Mouse (Mus musculus) liver, embryonic 12.5 days (tissue): ENCODE measurements around the gene Sh3d21. TPM values are rescaled to one million over a fixed set of nuclear protein-coding genes. Genes with fewer than 3 reads are reported as not detected.

Source experiments
- ATAC-seq: fragments of 200-750 bp; cut with Nextera tagmentation; 2 replicates; pipeline ENCODE4 v1.8.0; 2017; ENCODE audit warnings: moderate number of reproducible peaks, mild to moderate bottlenecking, moderate library complexity
- H3K27ac ChIP-seq: fragments of 300-500 bp; sonication (generic); 2 replicates; pipeline ENCODE4 v1.5.1; 2016; ENCODE audit warnings: mild to moderate bottlenecking
- H3K27me3 ChIP-seq: fragments of 300-500 bp; sonication (generic); replicated peaks from 2 replicates; pipeline ENCODE4 v1.6.1; 2016; ENCODE audit warnings: mild to moderate bottlenecking, moderate library complexity
- H3K36me3 ChIP-seq: fragments of 300-500 bp; sonication (generic); 2 replicates; pipeline ENCODE4 v1.6.1; 2016; ENCODE audit warnings: mild to moderate bottlenecking, moderate library complexity
- H3K4me1 ChIP-seq: fragments of 300-500 bp; sonication (generic); 2 replicates; pipeline ENCODE4 v1.6.1; 2016
- H3K4me2 ChIP-seq: fragments of 300-500 bp; sonication (generic); 2 replicates; pipeline ENCODE4 v1.6.1; 2016; ENCODE audit warnings: mild to moderate bottlenecking, moderate library complexity
- H3K4me3 ChIP-seq: fragments of 300-500 bp; sonication (generic); 2 replicates; pipeline ENCODE4 v1.5.1; 2016; ENCODE audit warnings: mild to moderate bottlenecking, moderate library complexity
- H3K9ac ChIP-seq: fragments of 300-500 bp; sonication (generic); 2 replicates; pipeline ENCODE4 v1.6.1; 2016; ENCODE audit warnings: mild to moderate bottlenecking, moderate library complexity
- H3K9me3 ChIP-seq: fragments of 300-500 bp; sonication (generic); replicated peaks from 2 replicates; pipeline ENCODE4 v1.6.1; 2016; ENCODE audit warnings: mild to moderate bottlenecking, moderate library complexity
- WGBS: fragments of 180-500 bp; shearing (Covaris S2); methylation state at CpG from one replicate; pipeline ENCODE4 v1.1.7; 2016; ENCODE audit not compliant: insufficient replicate concordance; 5-methylcytosine and 5-hydroxymethylcytosine counted together
- polyA plus RNA-seq: library from polyadenylated mRNA; unstranded; fragments of >200 nt; fragmentation: Nextera tagmentation; extraction: Ambion mirVana; gene quantifications from 2 replicates; pipeline ENCODE4 v1.2.1, GENCODE M21; 2016

Gene Sh3d21
- polyA plus RNA-seq = 1.3 and 1.6 TPM in 2 replicates

DNA sequence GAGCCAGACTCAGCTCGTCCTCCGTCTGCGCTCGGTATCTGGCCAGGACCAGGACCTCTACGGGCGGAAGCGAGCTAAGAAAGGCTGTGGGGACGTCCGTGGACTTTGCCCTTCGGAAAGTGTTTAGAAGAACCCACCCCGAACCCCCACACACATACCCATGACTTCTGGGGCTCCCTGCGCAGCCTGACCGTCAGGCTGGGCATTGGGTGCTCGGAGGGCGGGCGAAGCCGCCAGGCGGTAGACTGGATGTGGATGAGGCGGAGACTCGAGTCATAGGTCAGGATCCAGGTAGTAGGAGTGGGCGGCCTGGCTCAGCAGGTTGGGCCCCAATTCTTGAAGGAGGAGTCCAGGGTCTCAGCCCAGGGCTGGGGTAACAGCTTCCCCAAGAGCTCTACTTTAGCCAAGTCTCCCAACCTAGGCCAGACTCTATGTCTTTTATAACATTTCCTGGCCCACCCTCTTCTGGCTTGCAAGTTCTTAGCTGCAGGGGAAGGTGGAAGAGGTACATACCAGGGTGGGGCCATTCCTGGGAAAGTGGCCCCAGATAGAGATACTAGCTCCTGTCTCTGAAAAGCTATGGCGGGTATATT, at the start of gene Sh3d21:
Sh3d21 (minus strand) TSS at position 425 of the 593 bp plus-strand sequence.
- H3K27ac ChIP-seq = peak within 1 kb of the TSS; percentile 82

DNA sequence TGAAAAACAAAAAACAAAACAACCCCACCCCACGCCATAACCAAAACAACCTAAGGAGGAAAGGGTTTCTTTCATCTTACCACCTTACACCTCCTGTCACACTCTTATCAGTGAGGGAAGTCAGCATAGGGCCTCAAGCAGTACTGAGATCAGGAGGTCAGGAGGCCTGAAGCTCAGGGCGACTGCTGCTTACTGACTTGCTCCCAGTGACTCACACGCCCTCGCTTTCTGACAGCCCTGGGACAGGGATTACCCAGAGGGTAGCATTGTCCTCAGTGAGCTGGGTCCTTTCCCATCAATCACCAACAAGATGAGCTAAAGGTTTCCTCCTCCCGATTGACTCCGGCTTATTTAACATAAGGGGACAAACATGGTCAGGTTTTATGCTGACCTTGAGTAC, 43.8 kb upstream of the Sh3d21 start:
- 0 out of 2 replicates have a peak, but pooled peaks cover 3% of the 10 kb centered on the region for H3K27me3 ChIP-seq
- H3K27ac ChIP-seq = peak overlapping the region; percentile 70; the same call in 1 of the 2 replicates
- peaks cover 48% of the 10 kb centered on the region for H3K4me1 ChIP-seq
- no peaks in the 10 kb centered on the region for H3K36me3 ChIP-seq
- H3K9me3 ChIP-seq = no peaks in the 10 kb centered on the region
- ATAC-seq = peak; percentile 18; the same call in 1 of the 2 replicates
- H3K4me2 ChIP-seq = peak overlapping the region; percentile 35
- H3K9ac ChIP-seq = peak overlapping the region; percentile 39; the same call in 1 of the 2 replicates
- no peak overlapping the region for H3K4me3 ChIP-seq
- 39% methylated on average over 6 of the region's 6 CpGs for WGBS

More for the DNA sequence above, at the start of gene Sh3d21:
- Histone ChIP-seq H3K9ac (peak within 1 kb of the TSS; percentile 76), H3K36me3 (peaks cover 38% of the 10 kb centered on the region), H3K4me1 (peaks cover 30% of the 10 kb centered on the region), H3K4me3 (peak within 1 kb of the TSS; percentile 66), H3K4me2 (peak within 1 kb of the TSS; percentile 99), H3K27me3 (peaks cover 6% of the 10 kb centered on the region; the same call in 1 of the 2 replicates), H3K9me3 (no peaks in the 10 kb centered on the region)
- 7% methylated on average over 22 of the region's 22 CpGs for WGBS
- ATAC-seq = peak; percentile 50

DNA sequence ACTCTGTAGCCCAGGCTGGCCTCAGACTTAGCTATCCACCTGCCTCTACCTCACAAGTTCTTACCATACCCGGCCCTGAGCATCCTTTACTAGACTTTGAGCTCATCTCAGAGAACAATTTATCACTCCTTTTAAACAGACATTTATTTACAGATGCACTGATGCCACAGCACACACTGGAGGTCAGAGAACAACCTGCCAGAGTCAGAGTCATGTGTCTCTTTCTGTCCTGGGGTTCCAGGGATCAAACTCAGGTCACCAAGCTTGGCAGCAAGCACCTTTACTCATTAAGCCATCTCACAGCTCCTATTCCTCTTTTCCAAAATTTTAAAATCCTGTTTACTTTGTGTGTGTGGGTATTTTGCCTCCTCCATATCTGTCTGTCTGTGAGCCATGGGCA, 42.1 kb upstream of the Sh3d21 start:
- Histone ChIP-seq H3K9me3 (no peaks in the 10 kb centered on the region), H3K27me3 (0 out of 2 replicates have a peak, but pooled peaks cover 3% of the 10 kb centered on the region), H3K4me1 (peaks cover 53% of the 10 kb centered on the region), H3K27ac (peak overlapping the region; percentile 27; the same call in 1 of the 2 replicates), H3K36me3 (peaks cover 5% of the 10 kb centered on the region), H3K4me3 (no peak overlapping the region), H3K9ac (no peak overlapping the region), H3K4me2 (no peak overlapping the region)
- WGBS = 45% methylated on average over 1 of the region's 1 CpGs
- ATAC-seq = no peak

- H3K9me3 ChIP-seq = no peaks in the 10 kb centered on the region
- H3K9ac ChIP-seq = no peak overlapping the region
- no peak overlapping the region for H3K4me3 ChIP-seq
- H3K27ac ChIP-seq = peak overlapping the region; percentile 27; the same call in 1 of the 2 replicates
- H3K4me2 ChIP-seq = no peak overlapping the region
- no peak for ATAC-seq
- 62% methylated on average over 12 of the region's 12 CpGs for WGBS
- H3K36me3 ChIP-seq = peaks cover 11% of the 10 kb centered on the region
- no peaks in the 10 kb centered on the region for H3K27me3 ChIP-seq
- H3K4me1 ChIP-seq = peaks cover 60% of the 10 kb centered on the region
Observed at GRCm38 (mm10) chr4:126204661-126205230, 41.5 kb upstream of the Sh3d21 start.

GRCm38 (mm10) chr4:126204016-126204415, 40.7 kb upstream of the Sh3d21 start:
- Histone ChIP-seq H3K9me3 (no peaks in the 10 kb centered on the region), H3K4me2 (peak overlapping the region; percentile 90), H3K27me3 (no peaks in the 10 kb centered on the region), H3K4me3 (no peak overlapping the region), H3K4me1 (peaks cover 67% of the 10 kb centered on the region), H3K36me3 (peaks cover 18% of the 10 kb centered on the region), H3K9ac (no peak overlapping the region), H3K27ac (peak overlapping the region; percentile 93)
- ATAC-seq = no peak
- WGBS = 89% methylated on average over 8 of the region's 8 CpGs

- Histone ChIP-seq H3K9ac (peak overlapping the region; percentile 71), H3K9me3 (no peaks in the 10 kb centered on the region), H3K4me1 (peaks cover 73% of the 10 kb centered on the region), H3K27me3 (no peaks in the 10 kb centered on the region), H3K4me2 (peak overlapping the region; percentile 90), H3K4me3 (peak overlapping the region; percentile 80), H3K36me3 (peaks cover 23% of the 10 kb centered on the region), H3K27ac (peak overlapping the region; percentile 93)
- WGBS = 71% methylated on average over 10 of the region's 10 CpGs
- ATAC-seq = no peak
Observed at GRCm38 (mm10) chr4:126203336-126203895, 40.1 kb upstream of the Sh3d21 start.

GRCm38 (mm10) chr4:126202303-126203181, 39.3 kb upstream of the Sh3d21 start, which contains the start of gene Thrap3:
Gene Thrap3 (minus strand): TSS chr4:126202760.
- H3K36me3 ChIP-seq = peaks cover 31% of the 10 kb centered on the region
- WGBS = under 1% methylated on average over 74 of the region's 75 CpGs

GRCm38 (mm10) chr4:126201514-126202302, 38.4 kb upstream of the Sh3d21 start:
- no peaks in the 10 kb centered on the region for H3K27me3 ChIP-seq
- H3K27ac ChIP-seq = peak overlapping the region; percentile 93
- H3K4me3 ChIP-seq = peak overlapping the region; percentile 80
- peaks cover 78% of the 10 kb centered on the region for H3K4me1 ChIP-seq
- no peak for ATAC-seq
- peak overlapping the region; percentile 90 for H3K4me2 ChIP-seq
- H3K9ac ChIP-seq = peak overlapping the region; percentile 88
- H3K9me3 ChIP-seq = no peaks in the 10 kb centered on the region
- under 1% methylated on average over 28 of the region's 28 CpGs for WGBS
- H3K36me3 ChIP-seq = peaks cover 39% of the 10 kb centered on the region

More at GRCm38 (mm10) chr4:126202303-126203181, 39.3 kb upstream of the Sh3d21 start, which contains the start of gene Thrap3:
- no peaks in the 10 kb centered on the region for H3K9me3 ChIP-seq
- peak within 1 kb of the TSS; percentile 80 for H3K4me3 ChIP-seq
- no peaks in the 10 kb centered on the region for H3K27me3 ChIP-seq
- H3K27ac ChIP-seq = peak within 1 kb of the TSS; percentile 93
- peak; percentile 97 for ATAC-seq
- H3K4me2 ChIP-seq = peak within 1 kb of the TSS; percentile 90
- peak within 1 kb of the TSS; percentile 88 for H3K9ac ChIP-seq
- H3K4me1 ChIP-seq = peaks cover 80% of the 10 kb centered on the region

- Histone ChIP-seq H3K4me3 (peak overlapping the region; percentile 80), H3K36me3 (peaks cover 47% of the 10 kb centered on the region), H3K9me3 (no peaks in the 10 kb centered on the region), H3K27ac (peak overlapping the region; percentile 93), H3K4me2 (peak overlapping the region; percentile 90), H3K27me3 (no peaks in the 10 kb centered on the region), H3K9ac (peak overlapping the region; percentile 88), H3K4me1 (peaks cover 73% of the 10 kb centered on the region)
- WGBS = 37% methylated on average over 2 of the region's 2 CpGs
- no peak for ATAC-seq
Observed at GRCm38 (mm10) chr4:126200656-126201055, 37.4 kb upstream of the Sh3d21 start.

DNA sequence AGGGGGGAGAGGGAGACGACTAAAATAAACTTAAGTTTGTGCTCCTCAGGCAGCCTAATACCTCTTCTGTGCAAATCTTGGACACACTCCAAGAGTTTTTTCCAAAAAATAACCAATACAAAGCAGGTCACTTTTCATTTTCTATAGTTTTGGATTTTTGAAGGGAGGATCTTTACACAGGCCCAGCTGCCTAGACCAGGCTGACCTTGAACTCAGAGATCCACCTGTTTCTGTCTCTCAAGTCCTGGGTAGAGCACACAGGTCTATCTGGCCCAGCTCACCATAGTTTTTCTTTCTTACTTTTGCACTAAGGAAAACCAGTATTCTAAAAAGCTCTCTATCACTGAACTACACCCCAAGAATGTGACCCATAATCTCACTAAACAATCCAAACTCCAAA, 36.7 kb upstream of the Sh3d21 start:
- WGBS = 32% methylated on average over 1 of the region's 1 CpGs
- H3K27ac ChIP-seq = peak overlapping the region; percentile 93
- no peak for ATAC-seq
- peak overlapping the region; percentile 90 for H3K4me2 ChIP-seq
- H3K4me3 ChIP-seq = peak overlapping the region; percentile 80
- peaks cover 53% of the 10 kb centered on the region for H3K36me3 ChIP-seq
- H3K4me1 ChIP-seq = peaks cover 67% of the 10 kb centered on the region
- H3K9ac ChIP-seq = peak overlapping the region; percentile 88
- H3K9me3 ChIP-seq = no peaks in the 10 kb centered on the region
- H3K27me3 ChIP-seq = no peaks in the 10 kb centered on the region

DNA sequence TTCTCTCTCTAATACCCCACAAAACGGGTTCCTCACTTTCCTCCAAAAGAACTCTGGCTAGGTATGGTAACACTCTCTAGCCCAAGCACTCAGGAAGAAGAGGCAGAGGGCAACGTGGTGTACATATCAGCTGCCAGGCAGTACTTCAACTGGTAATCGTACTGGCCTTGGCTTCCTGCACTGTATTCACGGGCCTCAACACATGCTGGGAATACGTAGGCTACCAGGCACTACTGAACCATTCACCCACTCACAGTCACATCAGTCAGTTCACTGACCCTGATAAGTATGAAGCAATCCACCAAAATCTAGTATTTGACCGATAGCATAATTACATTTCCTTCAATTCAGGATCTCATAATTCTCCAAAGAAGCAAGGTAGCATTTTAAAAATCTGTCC, 36.3 kb upstream of the Sh3d21 start:
- Histone ChIP-seq H3K4me2 (peak overlapping the region; percentile 90), H3K9me3 (no peaks in the 10 kb centered on the region), H3K9ac (peak overlapping the region; percentile 88), H3K36me3 (peaks cover 57% of the 10 kb centered on the region), H3K4me3 (peak overlapping the region; percentile 80), H3K27ac (0 out of 2 replicates have a peak overlapping the region, but pooled peaks have one; percentile 7), H3K4me1 (peaks cover 62% of the 10 kb centered on the region), H3K27me3 (no peaks in the 10 kb centered on the region)
- 38% methylated on average over 6 of the region's 6 CpGs for whole genome bisulfite sequencing
- no peak for ATAC-seq
